Mouse (Mus musculus) frontal cortex, postnatal 36 days (tissue): ENCODE data around the gene Krt17.
"Not testable (repeated sequence)": the region's sequence is repeated elsewhere in the genome, so short reads cannot be mapped to it uniquely, and the experiment has no call there.

Experiments
- DNase-seq, 2 experiments: peaks; one replicate each; pipeline ENCODE4 v3.0.0; 2022; ENCODE audit warnings: low spot score in 2 of 2

Gene Krt17

GRCm38 (mm10) chr11:100260514-100261234 is at the start of gene Krt17:
Krt17 (minus strand) TSS chr11:100261029.
- DNase-seq: no peak

- not testable (repeated sequence) for DNase-seq
These were observed 47.8 kb upstream of the Krt17 start for GRCm38 (mm10) chr11:100308672-100309071.

- DNase-seq: no peak
These were observed 47.1 kb upstream of the Krt17 start for GRCm38 (mm10) chr11:100307900-100308299.

- DNase-seq: no peak
These were observed 40.5 kb upstream of the Krt17 start for GRCm38 (mm10) chr11:100301292-100301691.

GRCm38 (mm10) chr11:100300293-100300692 is 39.5 kb upstream of the Krt17 start:
- peak; percentile 53 to 62 for DNase-seq

- DNase-seq: peak; percentile 82 to 87
These were observed 37.6 kb upstream of the Krt17 start for GRCm38 (mm10) chr11:100298274-100299036.

- no peak for DNase-seq
These were observed 37.0 kb upstream of the Krt17 start for GRCm38 (mm10) chr11:100297801-100298200.

GRCm38 (mm10) chr11:100295308-100295707 is 34.5 kb upstream of the Krt17 start:
- peak; percentile 78 for DNase-seq

GRCm38 (mm10) chr11:100292884-100293283 is 32.1 kb upstream of the Krt17 start:
- no peak for DNase-seq

- no peak for DNase-seq
These were observed 29.4 kb upstream of the Krt17 start for GRCm38 (mm10) chr11:100290235-100290634.

GRCm38 (mm10) chr11:100288942-100289341 is 28.1 kb upstream of the Krt17 start:
- no peak for DNase-seq

- no peak for DNase-seq
These were observed 26.2 kb upstream of the Krt17 start for GRCm38 (mm10) chr11:100287024-100287423.

GRCm38 (mm10) chr11:100284988-100285387 is 24.2 kb upstream of the Krt17 start:
- DNase-seq: no peak

GRCm38 (mm10) chr11:100282549-100282948 is 21.7 kb upstream of the Krt17 start:
- DNase-seq: peak; percentile 54 to 64

- peak; percentile 85 to 94 for DNase-seq
These were observed 21.0 kb upstream of the Krt17 start for GRCm38 (mm10) chr11:100281596-100282544.

- DNase-seq: no peak
These were observed 17.9 kb upstream of the Krt17 start for GRCm38 (mm10) chr11:100278759-100279158.

GRCm38 (mm10) chr11:100277726-100278480 is 17.1 kb upstream of the Krt17 start:
- DNase-seq: no peak

- no peak for DNase-seq
These were observed 14.6 kb upstream of the Krt17 start for GRCm38 (mm10) chr11:100275466-100275865.

- no peak for DNase-seq
These were observed 13.9 kb upstream of the Krt17 start for GRCm38 (mm10) chr11:100274719-100275118.

- no peak for DNase-seq
These were observed 11.0 kb upstream of the Krt17 start for GRCm38 (mm10) chr11:100271878-100272277.

- no peak for DNase-seq
These were observed 9.0 kb upstream of the Krt17 start, which contains the start of gene Krt42 for GRCm38 (mm10) chr11:100269821-100270332. Krt42 (minus strand) TSS chr11:100269871.
